Mouse (Mus musculus) common myeloid progenitor, adult 5-6 weeks (primary cell): ENCODE measurements around the gene Polr1b. TPM values are rescaled to one million over a fixed set of nuclear protein-coding genes. Genes with fewer than 3 reads are reported as not detected.

Experiments used
- total RNA-seq: library from RNA; stranded (forward); fragments of 200-1000, 187-1606 nt; gene quantifications from 2 replicates; pipeline ENCODE4 v1.2.3, GENCODE M21; 2017

The Polr1b gene
- total RNA-seq, 1 experiment from 2014 or later = 59.8 TPM

Other genes with a start within 250 kb of the Polr1b start
- gene Fbln7, start 238.0 kb upstream of the Polr1b start, total RNA-seq = not detected in 2 replicates
- 7.9 and 9.0 TPM in 2 replicates for gene Zc3h8, start 156.9 kb upstream of the Polr1b start, total RNA-seq
- 5.8 and 8.4 TPM in 2 replicates for gene Zc3h6, start 133.6 kb upstream of the Polr1b start, total RNA-seq
- gene Gm10762, start 133.3 kb upstream of the Polr1b start, total RNA-seq = 5.4 and 9.4 TPM in 2 replicates
- not detected in 2 replicates for gene Vinac1, start 52.8 kb upstream of the Polr1b start, total RNA-seq
- gene Ttl, start 35.1 kb upstream of the Polr1b start, total RNA-seq = 5.5 and 6.4 TPM in 2 replicates
- gene Chchd5, start 28.7 kb downstream of the Polr1b start, total RNA-seq = 14.5 and 18.5 TPM in 2 replicates
- 114 and 140 TPM in 2 replicates for gene Slc20a1, start 97.8 kb downstream of the Polr1b start, total RNA-seq
- gene Ckap2l, start 196.2 kb downstream of the Polr1b start, total RNA-seq = 69.3 and 78.5 TPM in 2 replicates
- not detected in 2 replicates for gene Il1a, start 209.0 kb downstream of the Polr1b start, total RNA-seq